Mouse (Mus musculus): ENCODE measurements around the gene Kctd3. TPM values are rescaled to one million over a fixed set of nuclear protein-coding genes. Genes with fewer than 3 reads are reported as not detected.
"Not testable (repeated sequence)": the region's sequence is repeated elsewhere in the genome, so short reads cannot be mapped to it uniquely, and the experiment has no call there.

Gene Kctd3
- polyA plus RNA-seq, 1 experiment from 2014 or later = 43.9 TPM

DNA sequence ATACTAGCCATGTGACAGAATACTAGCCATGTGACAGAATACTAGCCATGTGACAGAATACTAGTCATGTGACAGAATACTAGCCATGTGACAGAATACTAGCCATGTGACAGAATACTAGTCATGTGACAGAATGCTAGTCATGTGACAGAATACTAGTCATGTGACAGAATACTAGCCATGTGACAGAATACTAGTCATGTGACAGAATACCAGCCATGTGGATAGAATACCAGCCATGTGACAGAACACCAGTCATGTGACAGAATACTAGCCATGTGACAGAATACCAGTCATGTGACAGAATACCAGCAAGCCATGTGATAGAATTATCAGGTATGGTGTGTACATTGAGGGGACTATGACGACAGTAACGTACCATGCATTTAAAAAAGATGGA lies 25.2 kb upstream of the Kctd3 start:
- H3K4me2 ChIP-seq (replicated peaks); H3K27ac ChIP-seq (replicated peaks); H3K27me3 ChIP-seq; H3K4me3 ChIP-seq; H3K9me3 ChIP-seq; H3K36me3 ChIP-seq; H3K9ac ChIP-seq (replicated peaks); ATAC-seq (ENCODE audit: low FRiP score, low read depth); H3K4me1 ChIP-seq: not testable (repeated sequence)
- WGBS = 94% methylated on average over 2 of the region's 2 CpGs

DNA sequence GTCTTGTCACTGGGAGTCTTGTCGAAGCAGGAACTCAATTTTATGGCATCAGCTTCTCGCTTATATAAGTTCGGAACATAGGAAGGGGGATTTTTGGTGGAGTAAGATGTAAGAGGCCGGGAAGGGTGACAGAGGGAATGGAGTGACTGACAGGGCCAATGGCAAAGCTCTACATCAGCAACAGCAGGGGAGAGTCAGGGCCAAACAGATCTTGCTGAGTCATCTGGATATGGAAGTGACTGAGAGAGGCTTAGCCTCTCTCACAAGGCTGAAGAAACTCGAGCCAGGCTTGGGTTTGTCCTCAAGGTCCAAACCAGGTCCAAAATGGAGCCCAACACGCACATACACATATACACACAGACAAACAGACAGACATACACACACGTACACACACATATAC lies 23.3 kb upstream of the Kctd3 start:
- WGBS = 78% methylated on average over 7 of the region's 7 CpGs
- no peak for ATAC-seq (ENCODE audit: low FRiP score, low read depth)

DNA sequence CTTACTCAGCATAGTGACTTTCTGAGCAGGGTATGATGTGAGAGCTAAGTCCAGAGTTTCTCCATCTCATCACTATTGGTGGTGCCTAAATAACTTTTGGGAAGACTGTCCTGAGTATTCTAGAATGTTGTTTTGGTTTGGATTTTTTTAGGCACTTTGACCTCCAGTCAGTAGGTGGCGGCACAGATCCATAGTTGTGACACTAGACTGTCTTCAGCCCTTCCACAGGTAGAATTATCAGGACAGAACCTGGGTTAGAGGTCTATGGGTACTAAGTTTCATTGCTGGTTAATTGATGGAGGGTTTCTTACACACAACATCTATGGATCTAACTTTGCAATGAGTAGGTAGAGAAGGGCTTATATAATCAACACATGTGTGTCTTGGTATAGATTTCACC lies 20.6 kb upstream of the Kctd3 start:
- Histone ChIP-seq H3K4me3 (no peak overlapping the region), H3K9me3 (no peaks in the 10 kb centered on the region), H3K27me3 (no peaks in the 10 kb centered on the region), H3K4me1 (no peaks in the 10 kb centered on the region), H3K27ac (replicated peaks) (no peak overlapping the region), H3K36me3 (no peaks in the 10 kb centered on the region), H3K9ac (replicated peaks) (no peak overlapping the region), H3K4me2 (replicated peaks) (no peak overlapping the region)
- no peak for ATAC-seq (ENCODE audit: low FRiP score, low read depth)
- 76% methylated on average over 1 of the region's 1 CpGs for WGBS

More for the DNA sequence above, 23.3 kb upstream of the Kctd3 start:
- no peak overlapping the region for H3K4me2 ChIP-seq (replicated peaks)
- no peaks in the 10 kb centered on the region for H3K9me3 ChIP-seq
- H3K9ac ChIP-seq (replicated peaks) = no peak overlapping the region
- H3K27me3 ChIP-seq = no peaks in the 10 kb centered on the region
- H3K4me3 ChIP-seq = no peak overlapping the region
- H3K27ac ChIP-seq (replicated peaks) = no peak overlapping the region
- no peaks in the 10 kb centered on the region for H3K36me3 ChIP-seq
- H3K4me1 ChIP-seq = no peaks in the 10 kb centered on the region

DNA sequence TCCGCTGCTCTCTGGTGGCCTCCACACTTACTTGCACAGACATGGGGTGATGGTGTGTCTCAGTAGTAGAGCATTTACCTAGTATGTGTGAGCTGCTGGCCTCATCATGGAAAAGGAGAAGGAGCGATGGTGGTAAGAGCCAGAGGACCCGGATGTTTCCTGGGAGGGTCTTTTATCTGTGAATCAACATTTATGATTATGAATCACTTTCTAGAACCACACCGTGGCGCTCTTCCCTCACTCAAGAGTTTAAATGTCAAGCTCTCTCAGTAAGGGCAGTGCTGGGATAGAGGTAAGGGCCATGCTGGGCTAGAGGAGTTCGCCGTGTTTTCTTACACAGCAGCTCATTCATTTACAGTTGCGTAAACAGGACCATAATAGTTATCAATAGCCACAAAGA lies 19.2 kb upstream of the Kctd3 start:
- Histone ChIP-seq H3K27me3 (no peaks in the 10 kb centered on the region), H3K9ac (replicated peaks) (no peak overlapping the region), H3K4me3 (no peak overlapping the region), H3K36me3 (no peaks in the 10 kb centered on the region), H3K27ac (replicated peaks) (no peak overlapping the region), H3K9me3 (no peaks in the 10 kb centered on the region), H3K4me1 (no peaks in the 10 kb centered on the region), H3K4me2 (replicated peaks) (no peak overlapping the region)
- 70% methylated on average over 8 of the region's 8 CpGs for WGBS
- ATAC-seq (ENCODE audit: low FRiP score, low read depth) = no peak

DNA sequence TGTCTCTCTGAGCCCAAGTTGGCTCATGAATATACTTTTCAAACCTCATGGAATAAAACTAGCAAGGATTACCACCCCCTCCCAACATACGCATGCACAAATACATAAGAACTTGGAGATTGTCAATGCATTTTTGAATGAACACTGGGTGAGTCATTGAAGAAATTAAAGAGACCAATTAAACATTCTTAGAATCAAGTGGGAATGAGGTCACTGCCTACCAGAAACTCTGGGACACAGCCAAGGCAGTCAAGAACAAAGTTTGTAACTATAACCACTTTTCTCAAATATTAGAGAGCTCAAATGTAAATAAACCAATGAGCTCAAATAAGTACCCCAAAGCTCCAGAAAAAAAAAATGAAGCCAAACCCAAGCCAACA lies 16.1 kb upstream of the Kctd3 start:
- H3K4me2 ChIP-seq (replicated peaks) = no peak overlapping the region
- H3K27ac ChIP-seq (replicated peaks) = no peak overlapping the region
- no peak overlapping the region for H3K9ac ChIP-seq (replicated peaks)
- H3K36me3 ChIP-seq = no peaks in the 10 kb centered on the region
- H3K9me3 ChIP-seq = no peaks in the 10 kb centered on the region
- no peak for ATAC-seq (ENCODE audit: low FRiP score, low read depth)
- H3K4me3 ChIP-seq = no peak overlapping the region
- H3K27me3 ChIP-seq = no peaks in the 10 kb centered on the region
- 94% methylated on average over 1 of the region's 1 CpGs for WGBS
- H3K4me1 ChIP-seq = no peaks in the 10 kb centered on the region

DNA sequence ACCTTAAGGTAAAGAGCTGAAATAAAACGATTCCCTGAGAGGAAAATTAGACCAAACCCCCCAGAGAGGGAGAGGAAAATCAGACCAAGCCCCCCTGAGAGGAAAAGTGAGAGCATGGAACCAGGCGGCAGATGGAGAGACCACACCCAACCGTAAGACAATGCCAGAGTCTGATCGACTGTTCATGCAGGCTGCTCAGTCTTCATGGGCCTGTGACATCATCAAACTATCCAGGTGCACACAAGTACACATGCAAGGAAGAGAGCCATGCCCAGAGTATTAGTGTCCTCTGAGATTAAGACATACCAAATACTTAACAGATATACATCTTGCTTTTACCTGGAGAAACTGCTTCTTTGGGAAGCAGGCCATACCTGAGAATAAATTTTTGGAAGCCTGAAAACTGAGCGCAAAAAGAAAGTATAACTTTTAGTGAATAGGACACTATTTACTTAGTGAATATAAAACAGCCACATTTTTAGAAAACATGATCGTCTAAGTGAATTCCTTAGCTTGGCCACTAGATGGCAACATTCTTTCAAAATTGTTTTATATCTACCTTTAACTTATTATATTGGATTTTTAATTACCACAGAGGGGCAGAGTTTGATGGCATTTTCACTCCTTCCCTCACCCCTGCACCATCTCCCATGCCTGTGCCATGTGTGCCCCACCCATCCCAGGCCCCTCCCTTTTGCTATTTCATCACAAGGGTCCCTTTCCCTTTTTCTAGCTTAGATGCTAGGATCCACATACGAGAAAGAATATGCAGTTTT lies 15.5 kb upstream of the Kctd3 start:
- Histone ChIP-seq H3K36me3 (no peaks in the 10 kb centered on the region), H3K9me3 (no peaks in the 10 kb centered on the region), H3K27ac (replicated peaks) (no peak overlapping the region), H3K4me2 (replicated peaks) (no peak overlapping the region), H3K9ac (replicated peaks) (no peak overlapping the region), H3K4me3 (no peak overlapping the region), H3K27me3 (no peaks in the 10 kb centered on the region), H3K4me1 (no peaks in the 10 kb centered on the region)
- 0 out of 2 replicates have a peak, but pooled peaks have one; percentile 19 for ATAC-seq (ENCODE audit: low FRiP score, low read depth)
- WGBS = 52% methylated on average over 7 of the region's 7 CpGs

DNA sequence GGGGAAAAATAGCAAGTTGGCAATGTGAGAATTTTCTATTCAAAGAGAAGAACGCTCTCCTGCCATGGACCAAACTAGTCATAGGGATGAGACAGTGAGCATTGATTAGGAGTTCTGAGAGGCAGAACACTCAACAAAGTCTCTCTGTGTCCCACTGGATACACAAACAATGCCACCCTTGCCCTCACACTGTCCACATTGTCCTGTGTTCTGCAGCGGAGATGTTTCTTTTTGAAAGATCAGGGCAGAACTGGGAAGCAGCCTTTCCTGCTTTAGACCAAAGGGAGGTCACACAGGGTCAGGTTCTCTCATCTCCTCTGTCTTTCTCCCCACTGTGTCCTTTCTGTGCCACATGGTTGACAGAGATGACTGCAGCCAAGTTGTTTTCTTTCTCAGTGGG lies 7.7 kb upstream of the Kctd3 start:
- H3K4me1 ChIP-seq = peaks cover 9% of the 10 kb centered on the region; the same call in 1 of the 2 replicates
- no peak overlapping the region for H3K27ac ChIP-seq (replicated peaks)
- 64% methylated on average over 2 of the region's 2 CpGs for WGBS
- H3K9me3 ChIP-seq = no peaks in the 10 kb centered on the region
- H3K4me3 ChIP-seq = no peak overlapping the region
- no peak overlapping the region for H3K9ac ChIP-seq (replicated peaks)
- no peak for ATAC-seq (ENCODE audit: low FRiP score, low read depth)
- peaks cover 19% of the 10 kb centered on the region for H3K27me3 ChIP-seq
- H3K36me3 ChIP-seq = no peaks in the 10 kb centered on the region
- H3K4me2 ChIP-seq (replicated peaks) = no peak overlapping the region

DNA sequence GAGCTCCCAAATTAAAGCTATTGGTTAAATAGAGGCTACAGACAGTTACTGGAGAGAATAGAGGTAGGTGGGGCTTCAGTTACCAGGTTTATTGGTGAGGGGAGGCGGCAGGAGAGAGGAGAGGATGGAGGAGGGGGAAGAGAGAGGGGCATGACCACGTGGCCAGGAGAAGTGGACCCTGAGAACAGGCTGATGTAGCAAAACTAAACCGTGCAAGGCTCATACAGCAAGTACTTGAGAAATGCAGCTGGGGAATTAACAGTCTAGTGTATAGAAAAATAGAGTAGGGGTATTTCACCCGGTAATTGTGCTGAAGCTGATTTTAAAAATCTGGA lies 5.9 kb upstream of the Kctd3 start:
- WGBS = 12% methylated on average over 4 of the region's 4 CpGs
- Histone ChIP-seq H3K9ac (replicated peaks) (no peak overlapping the region), H3K4me3 (no peak overlapping the region), H3K27ac (replicated peaks) (no peak overlapping the region), H3K36me3 (no peaks in the 10 kb centered on the region), H3K9me3 (no peaks in the 10 kb centered on the region), H3K4me1 (peaks cover 9% of the 10 kb centered on the region; the same call in 1 of the 2 replicates), H3K4me2 (replicated peaks) (0 out of 2 replicates have a peak overlapping the region, but pooled peaks have one; percentile 5), H3K27me3 (peaks cover 19% of the 10 kb centered on the region)
- no peak for ATAC-seq (ENCODE audit: low FRiP score, low read depth)

DNA sequence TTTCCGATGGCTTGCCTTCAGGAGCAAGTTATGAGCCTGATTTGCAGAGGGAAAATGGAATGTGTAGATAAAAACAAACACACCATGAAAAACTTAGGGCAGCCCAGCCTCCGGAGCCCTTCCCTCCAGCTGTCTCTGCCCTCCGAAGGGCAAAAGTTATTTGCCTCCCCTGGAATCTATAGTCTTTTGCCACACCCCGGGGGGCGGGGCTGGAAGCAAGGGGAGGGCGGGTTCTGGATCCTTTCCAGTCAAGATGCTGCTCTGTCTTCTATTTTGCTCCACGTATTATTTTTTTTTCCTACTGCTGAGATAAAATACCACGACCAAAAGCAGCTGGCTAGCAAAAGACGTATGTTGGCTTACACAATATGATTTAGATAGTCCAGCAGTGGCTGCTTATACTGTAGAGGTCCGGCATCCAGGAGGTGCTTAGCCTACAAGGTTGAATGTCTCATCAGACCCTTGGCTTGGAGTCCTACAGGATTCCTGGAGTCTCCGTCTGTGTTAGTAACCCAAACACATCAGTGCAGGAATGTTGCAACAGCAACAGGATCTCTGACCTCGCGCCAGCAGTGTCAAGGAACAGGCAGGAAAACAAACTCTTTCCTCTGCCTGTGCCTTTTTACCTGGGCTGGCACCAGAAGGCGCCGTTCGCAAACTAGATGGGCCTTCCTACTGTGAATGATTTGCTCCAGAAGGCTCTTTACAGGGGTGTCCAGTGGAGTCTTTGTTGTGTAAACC lies 5.4 kb upstream of the Kctd3 start:
- Histone ChIP-seq H3K4me3 (no peak overlapping the region), H3K9ac (replicated peaks) (no peak overlapping the region), H3K27ac (replicated peaks) (no peak overlapping the region), H3K36me3 (no peaks in the 10 kb centered on the region), H3K9me3 (no peaks in the 10 kb centered on the region), H3K27me3 (peaks cover 19% of the 10 kb centered on the region), H3K4me2 (replicated peaks) (peak overlapping the region; percentile 5; the same call in 1 of the 2 replicates), H3K4me1 (peaks cover 9% of the 10 kb centered on the region; the same call in 1 of the 2 replicates)
- 9% methylated on average over 16 of the region's 16 CpGs for WGBS
- no peak for ATAC-seq (ENCODE audit: low FRiP score, low read depth)

DNA sequence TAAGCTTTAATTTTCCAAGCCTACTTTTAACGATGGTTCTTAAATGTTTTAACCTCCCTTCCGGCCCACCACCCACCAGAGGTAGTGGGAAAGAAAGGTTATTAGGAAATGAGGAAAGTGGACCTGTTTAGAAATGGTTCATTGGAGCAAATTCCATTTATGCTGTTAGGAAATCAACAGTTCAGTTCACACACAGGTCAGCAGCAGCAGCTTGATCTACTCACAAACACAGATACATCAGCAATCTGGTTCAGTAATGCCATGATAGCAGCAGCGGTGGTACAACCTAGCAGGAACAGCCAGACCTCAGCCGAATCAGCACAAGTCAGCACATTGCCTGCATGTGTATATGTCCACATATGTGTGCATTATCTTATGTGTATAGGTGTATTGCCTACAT lies 3.0 kb upstream of the Kctd3 start:
- Histone ChIP-seq H3K9ac (replicated peaks) (no peak overlapping the region), H3K4me2 (replicated peaks) (no peak overlapping the region), H3K36me3 (no peaks in the 10 kb centered on the region), H3K4me3 (no peak overlapping the region), H3K4me1 (peaks cover 24% of the 10 kb centered on the region), H3K27ac (replicated peaks) (no peak overlapping the region), H3K27me3 (peaks cover 19% of the 10 kb centered on the region), H3K9me3 (no peaks in the 10 kb centered on the region)
- 91% methylated on average over 4 of the region's 4 CpGs for WGBS
- no peak for ATAC-seq (ENCODE audit: low FRiP score, low read depth)

DNA sequence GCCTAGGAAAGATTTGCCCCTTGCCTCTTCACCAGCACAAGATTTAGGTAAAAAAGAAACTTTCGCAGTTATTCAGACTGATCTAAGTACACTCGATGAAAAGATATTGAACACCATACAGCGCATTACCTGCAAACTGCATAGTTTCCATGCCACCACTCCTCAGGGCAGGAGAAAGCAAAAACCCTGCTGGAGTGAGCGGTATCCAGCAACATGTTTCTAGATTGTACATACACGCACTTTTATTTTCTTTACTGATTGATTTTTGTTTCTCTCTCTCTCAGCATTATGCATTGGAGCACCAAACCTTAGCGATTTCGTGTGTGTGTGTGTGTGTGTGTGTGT lies 311 bp upstream of the Kctd3 start:
- WGBS = 47% methylated on average over 7 of the region's 7 CpGs
- H3K9ac ChIP-seq (replicated peaks) = no peak overlapping the region

DNA sequence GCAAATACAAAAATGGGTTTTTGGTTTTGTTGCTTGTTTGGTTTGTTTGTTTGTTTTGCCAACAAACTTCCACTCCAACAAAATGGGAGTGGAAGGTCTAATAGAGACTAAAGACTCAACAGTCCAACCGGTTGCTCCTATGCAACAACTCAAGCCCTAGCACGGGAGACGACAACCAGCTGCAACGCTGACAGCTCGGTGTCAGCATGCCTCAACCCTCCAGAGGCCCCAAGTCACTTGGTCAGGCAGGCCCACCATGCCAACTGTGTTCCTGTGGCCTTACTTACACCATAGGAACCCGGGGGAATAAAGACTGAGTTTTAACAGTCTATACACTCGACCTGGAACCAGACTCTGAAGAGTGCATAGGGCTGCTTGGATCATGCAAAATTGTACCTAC lies 815 bp downstream of the Kctd3 start:
- no peaks in the 10 kb centered on the region for H3K27me3 ChIP-seq
- no peaks in the 10 kb centered on the region for H3K36me3 ChIP-seq
- H3K4me3 ChIP-seq = peak overlapping the region; percentile 99
- peak overlapping the region; percentile 93 for H3K9ac ChIP-seq (replicated peaks)
- H3K4me2 ChIP-seq (replicated peaks) = peak overlapping the region; percentile 99
- 5% methylated on average over 7 of the region's 7 CpGs for WGBS
- H3K27ac ChIP-seq (replicated peaks) = no peak overlapping the region
- H3K4me1 ChIP-seq = peaks cover 27% of the 10 kb centered on the region
- no peaks in the 10 kb centered on the region for H3K9me3 ChIP-seq
- ATAC-seq (ENCODE audit: low FRiP score, low read depth) = no peak

More for the DNA sequence above, 311 bp upstream of the Kctd3 start:
- no peak overlapping the region for H3K27ac ChIP-seq (replicated peaks)
- H3K27me3 ChIP-seq = peaks cover 3% of the 10 kb centered on the region; the same call in 1 of the 2 replicates
- H3K9me3 ChIP-seq = no peaks in the 10 kb centered on the region
- H3K4me3 ChIP-seq = peak overlapping the region; percentile 99
- H3K36me3 ChIP-seq = no peaks in the 10 kb centered on the region
- peaks cover 27% of the 10 kb centered on the region for H3K4me1 ChIP-seq
- peak overlapping the region; percentile 19; the same call in 1 of the 2 replicates for H3K4me2 ChIP-seq (replicated peaks)
- ATAC-seq (ENCODE audit: low FRiP score, low read depth) = peak; percentile 64; the same call in 1 of the 2 replicates
